Mouse (Mus musculus) lung, postnatal 0 days (tissue): Measurements from ENCODE around the gene Gipc3.

ENCODE experiments used
- CTCF ChIP-seq: IDR thresholded peaks from 2 replicates; pipeline ENCODE4 v1.5.1; 2016; ENCODE audit warnings: antibody characterized with exemption, mild to moderate bottlenecking
- EP300 ChIP-seq: IDR thresholded peaks from 2 replicates; pipeline ENCODE4 v1.6.1; 2016; ENCODE audit warnings: antibody characterized with exemption, mild to moderate bottlenecking, control low read depth

GRCm38 (mm10) chr10:81341333-81341949 is 1.6 kb downstream of the Gipc3 start:
- peak; percentile 86 for TF ChIP-seq CTCF
- TF ChIP-seq EP300 = no peak
